Mouse (Mus musculus): Measurements from ENCODE around the gene Spdl1.
A peak's percentile ranks its signal among the peaks of the same experiment; 100 is the strongest.
"Not testable (repeated sequence)": the region's sequence is repeated elsewhere in the genome, so short reads cannot be mapped to it uniquely, and the experiment has no call there.

The Spdl1 gene

DNA sequence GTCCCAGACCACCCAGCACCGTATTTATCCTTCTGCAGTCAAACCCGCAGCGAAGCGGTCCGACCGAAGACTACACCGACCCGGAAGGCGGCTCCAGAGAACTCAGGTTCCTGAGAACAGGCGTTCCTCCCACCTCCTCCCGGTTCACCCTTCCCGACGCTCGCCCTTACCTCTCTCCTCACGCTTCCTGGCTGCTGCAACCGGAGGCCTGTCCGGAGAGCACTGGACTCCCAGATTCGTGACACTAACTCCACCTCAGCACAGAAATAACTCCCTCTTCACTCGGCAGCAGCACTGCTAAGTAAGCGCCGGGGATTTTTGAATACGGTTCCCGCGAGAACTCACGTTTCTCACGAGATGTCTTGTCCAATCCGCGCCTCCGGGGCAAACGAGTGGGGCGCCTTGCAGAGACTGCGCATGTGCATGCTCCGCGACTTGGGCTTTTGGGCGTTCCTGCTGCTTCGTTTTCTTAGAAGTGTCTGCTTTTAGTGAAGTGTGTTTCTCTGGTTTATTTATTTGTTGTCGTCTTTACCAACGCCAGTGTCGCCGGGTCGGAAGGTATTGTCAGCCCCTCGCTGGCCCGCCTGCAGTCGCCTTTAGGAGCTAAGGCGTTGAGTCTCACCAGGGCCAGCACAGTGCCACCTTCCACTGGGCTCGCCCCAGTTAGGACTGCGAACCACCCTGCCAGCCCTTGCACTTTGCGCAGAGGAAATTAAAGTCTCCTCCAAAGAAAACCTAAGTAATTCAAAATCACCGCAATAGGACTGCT, at the start of gene Spdl1:
Gene Spdl1, minus strand, starts transcription at position 324 of the 769 bp plus-strand sequence.
- DNase-seq (ENCODE audit: low spot score in 2 of 2) = peak; percentile 95 to 96

DNA sequence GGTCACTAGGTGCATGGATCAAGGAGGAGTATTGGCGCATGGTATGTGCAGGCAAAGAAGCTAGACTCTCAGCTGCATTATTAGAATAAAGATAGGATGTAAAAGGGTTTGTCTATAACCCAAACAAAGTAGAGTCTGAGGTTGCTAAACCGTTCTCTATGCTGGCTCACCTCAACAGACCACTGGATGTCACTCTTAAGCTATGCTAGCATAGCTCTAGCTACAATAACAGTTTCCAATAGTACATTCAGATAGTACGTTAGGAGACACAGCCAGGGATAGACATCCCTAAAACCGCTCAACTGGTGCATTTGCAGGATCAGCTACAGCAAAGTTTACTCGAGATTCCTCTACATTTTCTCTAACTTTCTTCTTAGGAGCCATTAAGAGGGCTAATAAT, 48.1 kb upstream of the Spdl1 start:
- DNase-seq (ENCODE audit: low spot score in 2 of 2) = no peak

DNA sequence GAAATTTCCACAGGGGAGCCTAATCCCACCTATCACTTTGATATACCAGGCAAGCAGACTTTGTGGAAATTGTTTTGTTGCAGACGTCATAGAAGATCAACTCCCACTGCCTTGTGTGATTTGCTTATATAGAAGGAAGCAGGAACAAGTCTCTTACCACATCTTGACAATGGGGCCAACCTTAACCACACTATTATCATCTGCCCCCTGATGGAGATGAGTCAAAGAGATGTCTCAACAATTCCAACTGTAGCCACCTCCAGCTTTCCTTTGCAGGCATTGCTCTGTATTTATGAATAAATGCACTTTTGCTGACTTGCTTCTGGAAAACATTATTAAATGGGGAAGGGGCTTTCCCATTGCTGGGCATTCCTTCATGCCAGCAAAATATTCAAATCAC, 46.2 kb upstream of the Spdl1 start:
- DNase-seq (ENCODE audit: low spot score in 2 of 2) = no peak

DNA sequence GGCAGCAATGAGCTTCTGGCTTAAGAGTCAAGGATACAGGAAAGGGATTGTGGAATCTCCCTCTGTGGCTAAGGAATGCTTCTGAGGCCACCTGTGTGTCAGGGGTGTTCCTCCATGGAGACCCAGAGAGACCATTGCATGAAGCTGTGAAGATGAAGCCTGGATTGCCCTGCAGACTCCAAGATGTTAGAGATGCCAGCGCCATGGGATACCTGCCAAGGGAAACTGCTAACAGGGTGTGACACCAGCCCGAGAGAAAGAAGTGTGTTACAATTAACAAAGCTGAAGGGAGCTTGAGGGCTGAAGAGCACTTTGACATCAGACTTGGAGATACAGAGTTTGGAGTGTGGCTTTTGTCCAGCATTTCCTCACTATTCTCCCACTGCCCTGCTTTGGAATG, 40.4 kb upstream of the Spdl1 start:
- no peak for DNase-seq (ENCODE audit: low spot score in 2 of 2)

DNA sequence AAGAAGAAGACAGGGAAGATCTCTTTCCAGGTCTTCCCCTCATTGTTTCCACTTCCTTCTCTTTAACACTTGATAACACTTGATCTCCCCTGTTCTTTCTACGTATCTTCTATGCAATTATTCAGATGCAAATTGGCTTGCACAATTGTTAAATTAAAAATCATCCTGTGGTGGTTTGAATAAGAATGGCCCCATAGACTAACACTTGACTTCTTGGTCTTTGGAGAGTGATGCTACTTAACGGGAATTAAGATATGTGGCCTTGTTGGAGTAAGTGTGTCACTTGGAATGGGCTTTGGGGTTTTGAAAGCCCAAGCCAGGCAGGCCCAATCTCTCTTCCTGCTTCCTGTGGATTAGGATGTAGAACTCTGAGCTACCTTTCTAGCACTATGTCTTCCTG, 39.0 kb upstream of the Spdl1 start:
- no peak for DNase-seq (ENCODE audit: low spot score in 2 of 2)

DNA sequence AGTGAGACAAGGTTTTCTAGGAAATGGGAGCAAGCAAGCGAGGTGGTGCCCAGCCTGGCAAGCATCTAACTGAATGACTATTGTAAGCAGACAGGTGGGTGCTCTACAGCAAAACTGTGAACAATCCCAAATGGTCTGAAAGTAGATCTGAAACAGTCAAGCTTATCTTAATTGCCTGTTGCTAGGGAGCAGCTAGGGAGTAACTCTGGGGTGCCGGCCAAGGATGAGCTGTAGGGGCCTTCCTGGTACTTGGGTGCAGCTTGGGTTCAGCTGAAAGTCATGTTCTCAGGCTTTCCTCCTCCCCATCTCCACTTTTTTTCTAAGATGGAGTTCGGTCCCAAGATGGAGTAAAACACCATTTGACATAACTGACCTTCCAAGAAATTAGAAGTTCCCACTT, 38.5 kb upstream of the Spdl1 start:
- no peak for DNase-seq (ENCODE audit: low spot score in 2 of 2)

DNA sequence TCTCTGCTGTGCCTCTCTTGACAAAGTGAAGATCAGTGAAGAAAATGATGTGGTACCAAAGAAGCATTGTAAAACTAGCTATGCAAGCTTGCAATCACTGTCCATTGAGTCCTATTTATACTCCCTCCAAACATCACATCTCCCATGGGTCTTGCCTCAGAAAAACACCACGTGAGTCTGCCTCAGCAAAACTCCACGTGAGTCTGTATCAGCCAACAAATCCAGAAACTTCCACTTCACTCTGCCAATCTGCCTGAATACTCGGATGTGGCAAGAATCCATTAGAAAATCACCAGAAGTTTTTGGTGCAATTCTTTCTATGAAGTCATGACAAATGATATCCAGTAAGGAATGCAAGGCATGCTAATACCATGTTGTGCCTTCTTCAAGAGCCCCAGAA, 38.0 kb upstream of the Spdl1 start:
- DNase-seq (ENCODE audit: low spot score in 2 of 2) = no peak

DNA sequence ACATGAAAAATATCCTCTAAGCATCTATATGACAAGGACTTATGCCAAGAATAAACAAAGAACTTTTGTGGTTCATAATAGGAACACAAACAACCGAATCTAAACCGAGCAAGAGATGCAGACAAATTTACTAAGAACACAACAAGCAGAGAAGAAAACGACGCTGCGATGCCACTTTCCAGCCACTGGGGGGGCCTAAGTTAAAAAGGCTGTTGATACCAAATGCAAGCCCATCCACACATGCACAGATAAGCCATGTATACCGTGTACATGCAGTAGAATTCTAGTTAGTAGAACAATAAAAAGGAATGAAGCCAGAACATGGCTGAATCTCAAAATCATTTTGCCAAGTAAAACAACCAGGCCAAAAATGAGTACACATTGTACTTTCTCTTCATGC, 35.2 kb upstream of the Spdl1 start:
- no peak for DNase-seq (ENCODE audit: low spot score in 2 of 2)

DNA sequence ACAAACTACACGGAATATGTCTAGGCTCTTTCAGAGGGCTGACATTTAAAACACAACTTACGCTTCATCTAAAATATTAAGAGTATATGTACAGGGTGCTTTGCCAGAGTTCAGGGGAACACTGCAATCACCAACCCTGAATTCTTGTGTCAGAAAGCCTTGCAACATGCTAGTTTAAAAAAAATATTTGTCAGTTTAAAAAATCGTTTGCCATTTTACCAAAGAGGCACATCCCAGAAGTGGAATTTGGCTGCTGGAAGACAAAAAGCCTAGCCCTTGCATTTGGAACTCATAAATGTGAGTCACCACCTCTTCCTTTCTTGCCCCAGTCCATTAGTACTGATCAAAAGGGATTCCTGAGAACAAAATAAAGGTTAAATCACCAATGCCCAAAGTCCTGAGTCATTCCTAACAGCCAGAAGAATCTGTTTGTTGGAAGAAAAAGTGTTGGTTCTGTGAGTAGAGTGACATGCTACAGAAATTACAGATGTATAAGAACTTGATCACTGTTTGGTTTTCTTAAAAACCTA, 32.4 kb upstream of the Spdl1 start:
- DNase-seq (ENCODE audit: low spot score in 2 of 2) = no peak

DNA sequence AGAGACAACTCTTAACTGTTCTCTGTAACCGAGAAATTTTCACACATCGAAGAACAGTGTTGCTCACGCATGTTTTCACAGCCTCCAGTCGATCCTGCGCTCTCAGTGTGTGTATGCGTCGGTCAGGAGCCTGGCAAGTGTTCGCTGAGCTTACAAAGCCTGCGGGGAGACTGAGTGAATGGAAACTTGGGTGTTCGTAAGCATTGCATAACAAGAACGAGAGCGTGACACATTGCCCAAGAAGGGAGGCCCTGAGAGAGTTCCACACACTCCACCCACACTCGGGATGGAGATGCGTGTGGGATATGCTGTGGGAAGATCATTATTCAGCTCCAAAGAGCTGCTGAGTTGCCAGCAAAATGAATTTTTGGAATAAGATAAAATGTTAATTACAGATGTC, 31.7 kb upstream of the Spdl1 start:
- DNase-seq (ENCODE audit: low spot score in 2 of 2) = no peak

DNA sequence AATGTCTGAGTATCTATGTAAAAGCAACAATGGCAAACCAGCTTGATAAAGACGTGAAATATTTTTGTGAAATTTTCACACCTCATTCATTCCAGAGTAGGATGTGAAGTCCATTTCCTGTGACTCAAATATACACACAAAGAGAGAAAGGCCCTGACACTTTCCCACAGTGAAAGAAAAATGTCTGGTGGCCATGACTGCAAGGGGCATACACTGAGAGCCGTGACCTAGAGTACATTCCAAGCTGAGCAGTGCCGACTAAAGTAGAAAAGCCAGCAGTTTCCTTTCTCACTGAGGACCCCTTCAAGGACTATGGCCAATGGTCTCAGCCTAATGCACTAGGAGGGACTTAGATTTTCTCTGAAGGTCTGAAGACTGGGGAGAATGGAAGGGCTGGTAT, 23.2 kb upstream of the Spdl1 start:
- no peak for DNase-seq (ENCODE audit: low spot score in 2 of 2)

DNA sequence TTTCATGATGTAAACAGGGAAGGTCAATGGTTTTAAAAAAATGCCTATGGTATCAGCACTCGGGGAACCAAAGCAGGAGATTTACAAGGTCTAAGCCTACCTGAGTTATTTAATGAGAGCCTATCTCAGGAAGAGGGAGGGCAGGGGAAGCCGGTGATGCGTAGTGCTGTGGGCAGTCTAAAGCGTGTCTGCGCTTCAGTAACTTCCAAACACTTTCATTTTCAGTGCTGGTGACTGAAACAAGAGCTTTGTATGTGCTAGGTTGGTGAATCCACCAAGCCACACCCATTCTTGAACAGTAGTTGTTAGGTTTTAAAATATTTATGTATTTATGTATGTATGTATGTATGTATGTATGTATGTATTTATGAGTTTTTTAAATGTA, 12.8 kb upstream of the Spdl1 start:
- DNase-seq (ENCODE audit: low spot score in 2 of 2) = no peak

DNA sequence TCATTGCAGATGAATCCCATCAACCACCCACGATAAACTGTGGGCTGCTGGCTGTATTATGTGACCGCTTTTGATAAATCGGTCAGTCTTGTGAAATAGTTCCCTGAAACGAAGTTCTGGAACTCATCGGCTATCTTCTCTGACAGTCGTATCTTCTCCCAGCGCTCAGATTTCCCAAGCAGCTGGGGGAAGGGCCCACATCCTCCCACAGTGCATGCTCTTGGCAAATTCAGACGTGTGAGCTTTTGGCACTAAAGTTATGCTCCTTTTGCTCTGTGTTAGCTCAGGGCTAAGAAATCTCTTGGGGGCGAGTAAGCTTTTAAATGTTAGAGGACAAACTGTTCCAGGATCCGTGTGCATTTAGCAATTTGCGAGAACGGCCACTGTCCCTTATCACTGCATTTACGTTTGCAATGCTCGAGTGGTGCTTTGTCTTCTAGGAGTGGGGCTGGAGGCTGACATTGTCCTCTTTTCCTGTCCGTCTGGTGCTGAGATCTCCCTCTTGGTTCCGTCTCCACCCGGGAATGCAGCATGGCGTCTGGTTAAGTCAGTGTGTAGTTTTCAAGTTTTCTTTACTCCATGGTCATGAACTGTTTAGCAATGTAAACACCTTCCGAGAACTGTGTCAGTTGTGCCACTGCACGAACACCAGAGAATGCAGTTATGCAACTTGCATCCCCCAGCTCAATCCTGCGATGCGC, 12.3 kb upstream of the Spdl1 start:
- DNase-seq (ENCODE audit: low spot score in 2 of 2) = no peak

DNA sequence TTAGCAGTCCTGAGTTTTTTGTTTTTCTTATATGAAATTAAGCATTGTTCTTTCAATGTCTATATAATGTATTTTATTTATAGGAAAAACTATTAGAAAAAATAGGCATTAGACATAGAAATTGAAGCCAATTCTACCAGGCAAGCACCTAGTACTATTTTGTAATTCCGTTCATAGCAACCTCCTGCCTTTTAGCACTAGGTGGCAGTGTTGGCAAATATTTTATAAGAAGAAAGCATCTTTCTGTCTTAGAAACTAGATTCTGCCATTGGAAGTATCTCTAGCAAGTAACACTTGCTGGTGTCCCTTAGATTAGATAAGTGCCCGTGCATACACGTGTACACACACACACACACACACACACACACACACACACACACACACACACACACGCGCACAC, 10.1 kb upstream of the Spdl1 start:
- DNase-seq (ENCODE audit: low spot score in 2 of 2) = no peak

DNA sequence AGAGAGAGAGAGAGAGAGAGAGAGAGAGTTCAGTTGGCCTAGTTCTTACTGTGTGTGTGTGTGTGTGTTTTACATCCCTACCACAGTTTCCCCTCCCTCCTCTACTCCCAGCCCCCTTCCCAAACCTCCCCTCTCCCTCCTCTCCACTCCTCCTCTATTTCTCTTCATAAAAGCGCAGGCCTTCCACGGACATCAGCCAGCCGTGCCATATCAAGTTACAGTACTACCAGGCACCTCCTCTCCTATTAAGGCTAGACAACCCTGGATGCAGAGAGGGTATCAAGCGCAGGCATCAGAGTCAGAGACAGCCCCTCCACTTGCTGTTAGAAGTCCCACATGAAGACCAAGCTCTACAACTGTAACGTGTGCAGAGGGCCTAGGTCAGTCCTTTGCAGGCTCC, 6.8 kb upstream of the Spdl1 start:
- no peak for DNase-seq (ENCODE audit: low spot score in 2 of 2)

DNA sequence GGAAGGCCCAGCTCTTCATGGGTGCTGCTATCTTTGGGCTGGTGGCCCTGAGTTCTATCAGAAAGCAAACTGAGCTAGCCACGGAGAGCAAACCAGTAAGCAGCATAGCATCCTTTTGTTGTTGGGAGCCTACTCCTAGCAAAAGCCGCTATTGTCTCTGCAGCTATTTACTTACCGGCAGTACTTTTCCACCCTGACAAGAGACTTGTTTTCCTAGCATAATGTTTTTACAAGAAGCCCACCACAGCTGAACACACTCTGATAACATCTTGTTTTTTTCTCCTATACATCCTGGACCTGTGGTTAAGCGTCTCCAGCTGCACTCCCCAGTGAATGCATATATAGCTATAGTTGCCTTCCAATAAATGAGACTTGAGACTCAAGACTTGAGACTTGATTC, 5.6 kb upstream of the Spdl1 start:
- DNase-seq (ENCODE audit: low spot score in 2 of 2) = no peak

DNA sequence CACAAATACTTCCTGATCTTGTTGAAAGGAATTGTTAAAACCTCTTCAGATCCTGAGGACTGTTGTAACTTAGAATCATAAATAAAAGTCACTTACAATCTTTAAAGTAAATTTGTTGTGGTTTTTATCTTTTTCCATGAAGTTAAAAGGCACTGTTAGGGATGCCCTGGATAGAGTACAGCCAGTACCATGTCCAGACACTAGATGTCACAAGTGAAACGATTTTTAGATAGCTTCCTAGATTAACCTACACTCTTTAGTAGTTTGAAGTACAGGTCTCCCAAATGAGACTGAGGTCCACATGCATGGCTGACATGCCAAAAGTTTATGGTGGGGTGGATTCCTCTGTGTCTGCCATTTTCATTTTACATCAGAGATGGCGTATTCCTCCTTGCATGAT, 2.8 kb upstream of the Spdl1 start:
- no peak for DNase-seq (ENCODE audit: low spot score in 2 of 2)

DNA sequence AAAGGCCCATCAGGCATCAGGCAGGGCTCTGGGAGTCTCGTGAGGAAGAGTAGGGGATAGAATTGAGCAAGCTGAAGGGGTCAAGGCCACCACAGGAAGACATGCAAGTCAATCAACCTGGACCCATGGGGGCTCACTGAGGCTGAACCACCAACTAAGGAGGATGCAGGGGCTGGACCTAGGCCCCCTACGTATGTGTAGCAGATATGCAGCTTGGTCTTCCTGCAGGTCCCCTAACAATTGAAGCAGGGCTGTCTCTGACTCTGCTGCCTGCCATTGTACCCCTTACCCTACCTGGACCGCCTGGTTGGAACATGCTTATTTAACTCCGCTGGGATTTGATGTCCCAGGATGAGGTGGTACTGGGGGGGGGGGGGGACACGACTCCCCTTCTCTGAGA, 763 bp downstream of the Spdl1 start:
- DNase-seq (ENCODE audit: low spot score in 2 of 2) = no peak

DNA sequence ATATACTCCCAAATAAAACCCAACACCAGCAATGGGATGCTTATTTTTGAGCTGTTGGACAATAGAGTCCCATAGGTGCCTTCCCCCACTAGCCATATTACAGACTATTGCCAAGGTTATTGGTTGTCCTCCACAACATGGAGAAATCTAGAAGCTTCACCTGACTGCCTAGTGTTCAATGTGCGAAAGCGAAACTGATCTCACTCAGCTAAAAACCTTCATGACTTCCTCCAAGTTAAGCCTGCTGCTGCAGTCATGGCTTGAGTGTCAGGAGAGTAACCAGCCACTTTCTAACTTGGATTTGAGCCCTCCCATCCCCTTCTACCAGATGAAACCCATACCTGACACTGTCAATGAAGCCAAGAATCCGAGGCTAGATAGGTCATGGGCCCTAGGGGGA, 5.6 kb downstream of the Spdl1 start:
- no peak for DNase-seq (ENCODE audit: low spot score in 2 of 2)

DNA sequence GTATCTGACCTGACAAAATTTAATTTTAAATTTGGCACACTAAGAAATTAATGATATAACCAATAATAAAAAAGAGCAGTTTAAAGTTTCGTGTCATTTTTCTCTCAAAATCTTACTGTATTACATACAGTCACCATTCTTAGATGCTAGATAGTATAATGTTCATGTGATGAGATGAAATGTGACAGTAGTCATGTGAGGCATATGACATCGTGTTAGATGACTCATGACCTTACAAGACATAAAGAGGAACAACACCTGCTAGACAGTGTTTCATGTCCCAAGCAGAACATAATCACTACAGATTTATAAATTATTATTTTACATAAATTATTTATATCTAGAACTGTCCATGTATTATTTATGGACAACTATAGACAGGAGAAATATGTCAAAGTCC, 6.5 kb downstream of the Spdl1 start:
- DNase-seq (ENCODE audit: low spot score in 2 of 2) = no peak

DNA sequence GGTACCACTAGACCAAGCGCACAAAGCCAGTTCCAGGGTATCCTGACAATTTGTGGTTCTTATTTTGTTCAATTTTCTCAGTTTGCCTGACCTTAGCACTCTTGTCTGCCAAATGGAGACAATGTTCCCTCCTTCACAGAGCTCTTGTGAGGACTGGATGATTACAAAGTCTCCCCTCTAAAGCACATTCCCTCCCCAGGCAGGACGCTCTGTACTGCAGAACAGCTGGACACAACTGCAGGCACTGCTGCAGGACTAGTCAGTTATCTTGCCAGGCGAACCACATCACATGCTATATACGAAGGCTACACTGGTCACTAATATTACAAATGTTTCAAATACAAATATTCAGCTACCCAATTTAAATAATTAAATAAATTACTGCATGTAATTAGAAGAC, 8.7 kb downstream of the Spdl1 start:
- no peak for DNase-seq (ENCODE audit: low spot score in 2 of 2)

DNA sequence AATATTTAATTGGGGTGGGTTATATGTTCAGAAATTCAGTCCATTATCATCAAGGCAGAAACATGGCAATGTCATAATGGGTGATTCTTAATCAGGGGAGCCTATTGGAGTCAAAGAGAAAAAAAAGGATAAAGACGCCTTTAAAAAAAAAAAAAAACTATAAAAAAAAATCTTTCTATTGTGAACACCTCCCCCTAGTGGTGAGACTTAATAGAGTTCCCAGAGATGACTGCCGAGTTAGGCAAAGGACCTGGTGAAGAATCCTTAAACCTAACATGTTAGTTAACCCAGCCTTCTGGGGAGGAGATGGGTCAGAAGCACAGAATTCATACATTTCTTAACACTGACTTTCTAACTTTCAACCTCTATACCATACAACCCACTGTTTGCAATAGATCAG, 18.7 kb downstream of the Spdl1 start:
- DNase-seq (ENCODE audit: low spot score in 2 of 2) = no peak

DNA sequence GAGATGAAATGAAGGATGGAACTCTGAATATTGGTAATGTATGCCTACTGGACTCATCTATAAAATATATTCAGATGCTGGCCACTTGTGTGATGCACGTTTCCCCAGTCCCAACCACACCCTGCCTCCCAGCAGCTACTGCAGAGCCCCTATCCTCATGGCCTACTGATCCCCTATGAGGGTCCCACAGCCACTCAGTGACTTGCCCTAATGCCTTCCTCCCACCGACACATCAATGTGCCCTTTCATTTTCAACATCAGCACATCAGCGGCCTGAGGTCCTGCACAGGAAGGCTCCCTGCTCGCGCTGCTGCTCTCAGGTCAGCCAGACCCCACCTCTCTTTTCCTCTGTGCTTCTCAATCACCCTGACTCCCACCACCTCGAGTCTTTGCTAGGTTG, 19.1 kb downstream of the Spdl1 start:
- no peak for DNase-seq (ENCODE audit: low spot score in 2 of 2)

DNA sequence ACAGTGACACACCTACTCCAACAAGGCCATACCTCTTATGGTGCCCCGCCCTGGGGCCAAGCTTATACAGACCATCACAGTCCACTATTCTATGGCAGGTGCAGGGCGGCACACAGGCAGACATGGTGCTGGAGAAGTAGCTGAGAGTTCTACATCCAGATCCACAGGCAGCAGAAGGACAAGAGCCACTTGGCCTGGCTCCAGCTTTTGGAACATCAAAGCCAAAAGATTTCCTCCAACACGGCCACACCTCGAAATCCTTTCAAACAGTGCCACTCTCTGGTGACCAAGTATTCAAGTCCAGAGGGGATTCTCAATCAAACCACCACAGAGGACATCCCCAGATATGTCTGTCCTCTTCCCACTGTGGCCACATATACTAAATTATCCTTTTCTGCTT, 28.4 kb downstream of the Spdl1 start:
- DNase-seq (ENCODE audit: low spot score in 2 of 2) = not testable (repeated sequence)
